Mouse (Mus musculus) ZHBTc4 (cell line): ENCODE data around the gene Ldhb.
A peak's percentile ranks its signal among the peaks of the same experiment; 100 is the strongest.
"Not testable (repeated sequence)": the region's sequence is repeated elsewhere in the genome, so short reads cannot be mapped to it uniquely, and the experiment has no call there.

ENCODE experiments used
- DNase-seq: peaks from one replicate; pipeline ENCODE4 v3.0.0-alpha.2; 2011; ENCODE audit warnings: low read depth, low spot score

Ldhb gene

GRCm38 (mm10) chr6:142507785-142508162 lies at the start of gene Ldhb:
TSS of gene Ldhb (minus strand) at chr6:142507957.
- DNase-seq = peak; percentile 98

GRCm38 (mm10) chr6:142555988-142556387 lies 48.2 kb upstream of the Ldhb start:
- no peak for DNase-seq

- DNase-seq = no peak
Measured at GRCm38 (mm10) chr6:142551482-142551881, 43.7 kb upstream of the Ldhb start.

GRCm38 (mm10) chr6:142550871-142551270 lies 43.1 kb upstream of the Ldhb start:
- DNase-seq = no peak

GRCm38 (mm10) chr6:142548377-142548776 lies 40.6 kb upstream of the Ldhb start:
- DNase-seq = no peak

GRCm38 (mm10) chr6:142545132-142545531 lies 37.4 kb upstream of the Ldhb start:
- DNase-seq = no peak

- DNase-seq = no peak
Measured at GRCm38 (mm10) chr6:142543648-142544047, 35.9 kb upstream of the Ldhb start.

- DNase-seq = no peak
Measured at GRCm38 (mm10) chr6:142542800-142543175, 35.0 kb upstream of the Ldhb start.

GRCm38 (mm10) chr6:142542082-142542799 lies 34.5 kb upstream of the Ldhb start:
- DNase-seq = no peak

- no peak for DNase-seq
Measured at GRCm38 (mm10) chr6:142540561-142541160, 32.9 kb upstream of the Ldhb start.

- no peak for DNase-seq
Measured at GRCm38 (mm10) chr6:142540131-142540530, 32.4 kb upstream of the Ldhb start.

GRCm38 (mm10) chr6:142538503-142538902 lies 30.7 kb upstream of the Ldhb start:
- DNase-seq = peak; percentile 9

GRCm38 (mm10) chr6:142533412-142533811 lies 25.7 kb upstream of the Ldhb start:
- no peak for DNase-seq

- no peak for DNase-seq
Measured at GRCm38 (mm10) chr6:142532686-142533085, 24.9 kb upstream of the Ldhb start.

GRCm38 (mm10) chr6:142532141-142532540 lies 24.4 kb upstream of the Ldhb start:
- DNase-seq = no peak

GRCm38 (mm10) chr6:142530378-142530777 lies 22.6 kb upstream of the Ldhb start:
- DNase-seq = no peak

GRCm38 (mm10) chr6:142529680-142530079 lies 21.9 kb upstream of the Ldhb start:
- no peak for DNase-seq

- DNase-seq = no peak
Measured at GRCm38 (mm10) chr6:142527931-142528562, 20.3 kb upstream of the Ldhb start.

- DNase-seq = peak; percentile 79
Measured at GRCm38 (mm10) chr6:142524635-142525308, 17.0 kb upstream of the Ldhb start.

- no peak for DNase-seq
Measured at GRCm38 (mm10) chr6:142521591-142522110, 13.9 kb upstream of the Ldhb start.

GRCm38 (mm10) chr6:142519110-142519509 lies 11.4 kb upstream of the Ldhb start:
- peak; percentile 65 for DNase-seq

- DNase-seq = not testable (repeated sequence)
Measured at GRCm38 (mm10) chr6:142515379-142515778, 7.6 kb upstream of the Ldhb start.
